Mouse (Mus musculus): Measurements from ENCODE around the gene Sit1. TPM values are rescaled to one million over a fixed set of nuclear protein-coding genes. Genes with fewer than 3 reads are reported as not detected.

The Sit1 gene
- polyA plus RNA-seq (2015; fragmentation: Nextera tagmentation; extraction: Ambion mirVana): not detected in 2 replicates

DNA sequence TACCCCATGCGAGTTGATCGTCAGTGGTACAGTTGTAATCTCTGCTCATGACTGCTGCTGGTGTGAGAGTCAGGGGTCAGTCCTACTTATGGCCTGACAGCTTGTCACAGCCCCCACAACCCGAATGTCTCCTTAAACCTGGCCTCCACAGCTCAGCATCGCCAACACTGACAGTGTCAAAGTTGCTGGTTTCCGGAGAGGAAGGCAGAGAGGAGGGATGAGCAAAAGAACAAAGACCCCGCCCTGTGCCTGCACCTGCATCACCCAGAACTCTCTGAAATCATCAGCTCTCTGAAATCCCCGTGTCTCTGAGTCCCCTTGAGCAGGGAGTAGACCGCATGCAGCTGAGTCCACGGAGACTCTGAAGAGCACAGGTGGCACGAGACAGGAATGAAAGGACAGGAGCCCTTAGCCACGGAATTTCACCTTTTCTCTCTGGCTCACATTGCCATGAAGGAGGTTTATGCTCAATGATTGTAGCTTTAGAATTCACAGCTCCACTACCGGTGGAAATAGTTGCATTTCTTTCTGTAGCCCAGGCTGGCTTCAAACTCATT, at the start of gene Sit1:
Sit1 (minus strand) TSS at position 200 of the 557 bp plus-strand sequence.
- WGBS: 62% methylated on average over 12 of the region's 12 CpGs
- no peak within 1 kb of the TSS for H3K9ac ChIP-seq
- H3K4me3 ChIP-seq: no peak within 1 kb of the TSS
- no peaks in the 10 kb centered on the region for H3K27me3 ChIP-seq (replicated peaks)
- no peaks in the 10 kb centered on the region for H3K36me3 ChIP-seq (replicated peaks)
- H3K4me2 ChIP-seq: no peak within 1 kb of the TSS
- no peaks in the 10 kb centered on the region for H3K9me3 ChIP-seq
- no peak within 1 kb of the TSS for H3K27ac ChIP-seq
- no peak for ATAC-seq (replicated peaks)
- no peaks in the 10 kb centered on the region for H3K4me1 ChIP-seq

DNA sequence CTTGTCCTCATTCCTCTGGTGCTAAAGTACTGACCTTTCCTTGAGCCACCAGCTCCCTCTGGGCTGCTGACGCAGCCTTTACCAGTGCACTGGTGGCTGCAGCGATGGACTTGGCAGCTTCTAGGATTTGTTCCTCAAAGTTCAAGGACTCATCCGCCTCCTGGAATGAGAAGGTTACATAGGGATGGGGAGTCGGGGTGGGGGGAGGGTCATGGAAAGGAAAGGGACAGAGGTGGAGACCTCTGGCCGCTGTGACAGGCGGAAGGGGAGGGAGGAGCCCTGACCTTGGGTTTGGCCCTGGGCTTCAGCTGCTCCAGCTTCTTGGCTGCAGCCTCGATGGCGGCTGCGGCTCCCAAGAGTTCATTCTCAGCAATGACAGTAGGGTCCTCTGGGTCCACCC, 49.7 kb upstream of the Sit1 start:
- H3K4me1 ChIP-seq: no peaks in the 10 kb centered on the region
- H3K27me3 ChIP-seq (replicated peaks): no peaks in the 10 kb centered on the region
- H3K4me2 ChIP-seq: no peak overlapping the region
- no peak for ATAC-seq (replicated peaks)
- H3K9me3 ChIP-seq: no peaks in the 10 kb centered on the region
- no peak overlapping the region for H3K4me3 ChIP-seq
- no peak overlapping the region for H3K27ac ChIP-seq
- no peak overlapping the region for H3K9ac ChIP-seq
- WGBS: 87% methylated on average over 9 of the region's 9 CpGs
- H3K36me3 ChIP-seq (replicated peaks): peaks cover 63% of the 10 kb centered on the region

DNA sequence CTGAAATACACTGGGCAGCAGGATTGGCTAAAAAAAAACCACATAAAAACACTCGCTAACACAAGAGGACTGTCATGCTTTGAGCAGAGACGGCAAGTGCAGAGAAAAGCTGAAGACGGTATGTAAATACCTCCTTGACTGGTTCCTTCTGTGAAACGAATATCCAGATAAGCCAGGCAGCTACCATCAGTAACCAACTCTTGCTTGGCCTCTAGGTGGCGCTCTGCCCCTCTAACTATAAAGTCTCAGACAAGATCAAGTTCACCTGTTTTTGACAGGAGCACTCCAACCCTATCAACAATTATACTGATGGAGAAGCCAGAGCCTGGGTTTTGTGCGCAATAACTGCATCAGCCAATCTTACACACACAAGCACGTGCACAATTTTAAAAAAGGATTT, 47.0 kb upstream of the Sit1 start:
- Histone ChIP-seq H3K4me1 (no peaks in the 10 kb centered on the region), H3K36me3 (replicated peaks) (peaks cover 37% of the 10 kb centered on the region), H3K4me3 (no peak overlapping the region), H3K4me2 (no peak overlapping the region), H3K27ac (no peak overlapping the region), H3K9ac (no peak overlapping the region), H3K9me3 (no peaks in the 10 kb centered on the region), H3K27me3 (replicated peaks) (peaks cover under 1% of the 10 kb centered on the region)
- 23% methylated on average over 7 of the region's 7 CpGs for WGBS
- ATAC-seq (replicated peaks): no peak

DNA sequence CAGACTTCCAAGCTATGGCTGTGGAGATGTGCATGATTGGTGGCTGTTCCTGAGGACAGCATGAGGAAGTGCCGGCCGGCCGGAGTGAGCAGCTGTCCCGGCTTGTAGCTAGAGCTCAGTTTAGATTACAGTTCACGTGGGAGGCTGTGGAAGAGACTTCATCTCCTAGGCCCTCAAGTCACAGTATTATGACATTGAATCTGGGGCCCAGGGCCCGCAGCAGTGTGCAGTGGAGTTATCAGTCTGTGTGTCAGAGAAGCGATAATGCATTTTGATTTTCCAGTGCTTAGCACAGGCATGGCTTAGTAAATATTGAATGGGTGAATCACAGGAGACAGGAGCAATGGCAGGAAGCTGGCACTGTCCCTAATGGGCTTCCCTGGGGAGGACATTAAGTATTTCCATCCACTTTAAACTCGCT, 46.6 kb upstream of the Sit1 start:
- H3K36me3 ChIP-seq (replicated peaks): peaks cover 32% of the 10 kb centered on the region
- H3K4me1 ChIP-seq: no peaks in the 10 kb centered on the region
- H3K27ac ChIP-seq: no peak overlapping the region
- 78% methylated on average over 8 of the region's 8 CpGs for WGBS
- no peak overlapping the region for H3K4me3 ChIP-seq
- H3K27me3 ChIP-seq (replicated peaks): peaks cover 5% of the 10 kb centered on the region
- H3K9ac ChIP-seq: no peak overlapping the region
- no peak for ATAC-seq (replicated peaks)
- no peak overlapping the region for H3K4me2 ChIP-seq
- H3K9me3 ChIP-seq: no peaks in the 10 kb centered on the region

DNA sequence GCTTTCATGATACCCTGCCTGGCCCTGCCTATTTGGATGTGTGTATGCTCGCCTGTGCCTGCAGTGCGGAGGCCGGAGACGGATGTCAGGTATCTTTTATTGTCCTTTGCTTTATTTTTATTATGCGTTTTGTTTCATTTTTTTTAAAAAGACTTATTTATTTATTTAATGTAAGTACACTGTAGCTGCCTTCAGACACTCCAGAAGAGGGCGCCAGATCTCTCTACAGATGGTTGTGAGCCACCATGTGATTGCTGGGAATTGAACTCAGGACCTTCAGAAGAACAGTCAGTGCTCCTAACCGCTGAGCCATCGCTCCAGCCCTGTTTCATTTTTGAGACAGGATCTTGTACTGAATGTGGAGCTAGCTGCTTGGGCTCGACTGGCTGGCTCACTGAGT, 45.0 kb upstream of the Sit1 start:
- WGBS: 76% methylated on average over 9 of the region's 9 CpGs
- Histone ChIP-seq H3K4me2 (no peak overlapping the region), H3K27ac (no peak overlapping the region), H3K27me3 (replicated peaks) (peaks cover 11% of the 10 kb centered on the region), H3K4me1 (peaks cover 14% of the 10 kb centered on the region), H3K9me3 (no peaks in the 10 kb centered on the region), H3K9ac (no peak overlapping the region), H3K36me3 (replicated peaks) (peaks cover 20% of the 10 kb centered on the region), H3K4me3 (no peak overlapping the region)
- no peak for ATAC-seq (replicated peaks)

DNA sequence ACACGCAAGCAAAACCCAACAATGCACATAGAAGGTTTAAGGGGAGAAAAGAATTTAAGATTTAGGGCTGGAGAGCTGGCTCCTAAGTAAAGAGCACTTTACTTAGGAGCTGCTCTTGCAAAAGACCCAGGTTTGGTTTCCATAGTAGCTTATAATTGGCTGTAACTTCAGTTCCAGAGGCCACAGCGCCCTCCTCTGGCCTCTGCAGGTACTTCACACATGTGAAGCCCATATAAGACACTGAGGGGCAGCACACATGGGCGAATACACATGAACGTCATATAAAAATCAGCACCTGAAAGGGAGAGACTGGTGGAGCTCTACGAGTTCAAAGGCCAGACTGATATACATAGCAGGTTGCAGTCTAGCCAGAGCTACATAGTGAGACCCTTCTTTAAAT, 44.3 kb upstream of the Sit1 start:
- Histone ChIP-seq H3K4me2 (no peak overlapping the region), H3K36me3 (replicated peaks) (peaks cover 14% of the 10 kb centered on the region; the same call in 1 of the 2 replicates), H3K27ac (no peak overlapping the region), H3K27me3 (replicated peaks) (peaks cover 17% of the 10 kb centered on the region), H3K4me3 (no peak overlapping the region), H3K9ac (no peak overlapping the region), H3K4me1 (peaks cover 17% of the 10 kb centered on the region), H3K9me3 (no peaks in the 10 kb centered on the region)
- 65% methylated on average over 5 of the region's 5 CpGs for whole genome bisulfite sequencing
- ATAC-seq (replicated peaks): no peak

DNA sequence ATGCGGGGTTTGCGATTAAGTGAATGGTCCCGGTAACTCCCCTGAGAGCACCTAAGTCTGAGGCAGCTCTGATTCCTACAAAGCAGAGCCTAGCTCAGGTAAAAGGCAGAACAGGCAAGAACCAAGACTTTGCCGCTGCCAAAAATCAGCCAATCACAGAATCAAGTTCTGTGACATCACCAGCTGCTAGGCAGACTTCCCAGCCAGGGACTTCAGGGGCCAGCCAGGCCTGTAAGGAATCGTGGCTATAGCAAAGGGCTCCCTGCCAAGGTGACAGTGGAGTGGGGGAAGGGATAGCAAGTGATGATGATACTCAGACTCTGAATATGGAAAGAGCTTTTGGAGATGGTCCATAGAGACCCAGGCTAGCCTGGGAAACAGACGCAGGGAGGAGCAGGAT, 36.4 kb upstream of the Sit1 start:
- WGBS: 13% methylated on average over 6 of the region's 6 CpGs
- H3K36me3 ChIP-seq (replicated peaks): no peaks in the 10 kb centered on the region
- H3K4me1 ChIP-seq: peaks cover 29% of the 10 kb centered on the region
- H3K9ac ChIP-seq: no peak overlapping the region
- H3K27me3 ChIP-seq (replicated peaks): peaks cover 23% of the 10 kb centered on the region
- H3K9me3 ChIP-seq: no peaks in the 10 kb centered on the region
- peak overlapping the region; percentile 39 for H3K4me2 ChIP-seq
- ATAC-seq (replicated peaks): peak; percentile 79
- H3K27ac ChIP-seq: no peak overlapping the region
- 0 out of 2 replicates have a peak overlapping the region, but pooled peaks have one; percentile 15 for H3K4me3 ChIP-seq

DNA sequence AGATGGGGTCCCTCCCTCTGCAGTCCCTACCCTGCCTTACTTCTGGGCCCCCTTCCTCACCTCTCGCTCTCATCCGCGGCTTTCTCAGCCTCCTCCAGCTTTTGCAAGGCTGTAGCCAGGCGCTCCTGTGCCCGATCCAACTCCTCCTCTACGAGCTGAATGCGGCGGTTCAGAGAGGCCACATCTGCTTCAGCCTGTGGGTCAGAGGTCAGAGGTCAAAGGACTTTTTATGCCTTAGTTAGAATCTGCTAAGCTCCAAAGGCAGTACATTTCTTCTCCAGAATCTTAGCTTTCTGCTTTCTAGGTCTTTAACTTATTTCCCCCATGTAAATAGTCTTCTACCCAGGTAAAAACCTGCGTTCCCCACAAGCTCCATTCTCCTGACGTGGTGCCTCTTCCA, 36.0 kb upstream of the Sit1 start:
- no peak for ATAC-seq (replicated peaks)
- H3K4me1 ChIP-seq: peaks cover 26% of the 10 kb centered on the region
- H3K36me3 ChIP-seq (replicated peaks): no peaks in the 10 kb centered on the region
- H3K4me3 ChIP-seq: 0 out of 2 replicates have a peak overlapping the region, but pooled peaks have one; percentile 15
- H3K27ac ChIP-seq: no peak overlapping the region
- peaks cover 19% of the 10 kb centered on the region for H3K27me3 ChIP-seq (replicated peaks)
- no peak overlapping the region for H3K9ac ChIP-seq
- WGBS: 18% methylated on average over 10 of the region's 10 CpGs
- no peaks in the 10 kb centered on the region for H3K9me3 ChIP-seq
- H3K4me2 ChIP-seq: peak overlapping the region; percentile 39

DNA sequence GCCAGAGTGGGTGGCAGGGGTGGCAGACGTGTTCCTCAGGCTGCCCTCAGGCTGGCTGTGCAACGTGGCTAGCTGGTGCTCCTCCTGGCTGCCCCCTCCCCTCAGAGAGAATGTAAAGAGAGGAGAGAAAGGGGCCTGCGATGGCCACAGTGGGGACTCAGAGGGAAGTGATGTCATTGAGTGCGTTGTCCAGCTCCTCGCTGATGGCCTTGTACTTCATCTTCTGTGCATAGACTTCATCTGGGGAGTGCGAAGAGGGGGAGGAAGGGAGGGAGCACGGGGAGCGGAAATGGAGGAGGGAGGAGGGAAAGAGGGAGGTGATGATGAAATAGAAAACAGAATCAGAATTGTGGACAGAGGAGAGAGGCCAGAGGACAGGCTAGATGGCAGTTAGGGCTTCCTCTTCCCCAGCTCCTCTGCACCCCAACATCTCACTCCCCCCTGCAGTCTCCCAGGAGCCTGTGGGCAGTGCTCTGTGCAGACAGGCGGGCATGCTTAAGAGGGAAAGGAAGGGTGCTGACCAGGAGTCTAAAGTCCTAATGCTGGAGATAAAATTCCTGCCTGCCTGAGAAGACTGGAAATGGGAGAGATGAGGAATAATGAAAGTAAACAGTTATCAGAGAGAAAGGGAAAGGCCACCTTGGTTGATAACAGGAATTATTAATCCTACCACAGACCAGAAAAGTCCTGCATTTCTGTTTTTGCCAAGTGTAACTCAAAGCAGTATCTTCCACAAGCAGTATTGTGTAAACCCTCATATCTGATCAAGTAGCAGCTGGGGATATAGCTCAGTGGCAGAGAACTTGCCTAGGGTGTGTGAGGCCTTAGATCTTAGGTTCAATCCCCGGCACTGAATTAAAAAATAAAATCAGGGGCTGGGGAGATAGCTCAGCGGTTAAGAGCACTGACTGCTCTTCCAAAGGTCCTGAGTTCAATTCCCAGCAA, 32.5 kb upstream of the Sit1 start:
- H3K4me2 ChIP-seq: no peak overlapping the region
- ATAC-seq (replicated peaks): no peak
- 79% methylated on average over 11 of the region's 11 CpGs for WGBS

DNA sequence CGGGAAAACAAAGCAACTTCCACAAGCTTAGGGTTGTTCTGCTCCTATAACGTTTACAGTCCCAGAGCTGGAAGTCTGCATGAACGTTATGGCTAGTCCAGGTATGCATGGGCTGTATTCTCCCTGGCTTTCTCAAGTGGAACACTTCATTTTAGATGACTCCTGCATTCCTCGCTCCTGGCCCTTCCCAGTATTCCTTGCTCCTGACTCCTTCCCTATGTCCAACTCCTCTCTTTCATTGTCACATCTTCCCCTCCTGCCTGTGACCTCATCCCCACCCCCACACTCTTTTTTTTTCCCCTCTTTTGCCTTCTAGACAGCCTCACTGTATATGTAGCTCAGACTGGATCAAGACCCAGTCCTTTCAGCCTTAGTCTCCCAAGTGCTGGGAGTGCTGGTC, 30.3 kb upstream of the Sit1 start:
- Histone ChIP-seq H3K9me3 (no peaks in the 10 kb centered on the region), H3K4me2 (no peak overlapping the region), H3K27ac (no peak overlapping the region), H3K9ac (no peak overlapping the region), H3K4me3 (no peak overlapping the region), H3K4me1 (peaks cover 3% of the 10 kb centered on the region; the same call in 1 of the 2 replicates), H3K27me3 (replicated peaks) (0 out of 2 replicates have a peak, but pooled peaks cover 2% of the 10 kb centered on the region), H3K36me3 (replicated peaks) (no peaks in the 10 kb centered on the region)
- no peak for ATAC-seq (replicated peaks)
- WGBS: 75% methylated on average over 4 of the region's 4 CpGs

More for the DNA sequence above, 32.5 kb upstream of the Sit1 start:
- H3K9me3 ChIP-seq: no peaks in the 10 kb centered on the region
- peaks cover 12% of the 10 kb centered on the region for H3K4me1 ChIP-seq
- H3K27ac ChIP-seq: no peak overlapping the region
- no peaks in the 10 kb centered on the region for H3K36me3 ChIP-seq (replicated peaks)
- no peak overlapping the region for H3K9ac ChIP-seq
- H3K4me3 ChIP-seq: no peak overlapping the region
- no peaks in the 10 kb centered on the region for H3K27me3 ChIP-seq (replicated peaks)

DNA sequence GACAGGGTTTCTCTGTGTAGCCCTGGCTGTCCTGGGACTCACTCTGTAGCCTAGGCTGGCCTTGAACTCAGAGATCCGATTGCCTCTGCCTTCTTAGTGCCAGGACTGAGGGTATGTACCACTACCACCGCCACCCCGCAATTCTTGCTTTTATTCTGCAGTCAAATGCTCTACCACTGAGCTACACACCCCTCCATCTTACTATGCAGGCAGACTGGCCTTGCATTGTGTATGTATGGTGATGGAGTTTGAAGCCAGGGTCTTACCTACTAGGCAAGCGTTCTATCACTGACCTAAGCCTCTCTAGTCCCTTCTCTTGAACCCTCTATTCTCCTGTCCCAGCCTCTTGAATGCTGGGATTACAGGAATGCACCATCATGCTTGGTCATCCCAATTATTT, 29.8 kb upstream of the Sit1 start:
- Histone ChIP-seq H3K4me2 (no peak overlapping the region), H3K9ac (no peak overlapping the region), H3K27me3 (replicated peaks) (0 out of 2 replicates have a peak, but pooled peaks cover 3% of the 10 kb centered on the region), H3K4me1 (peaks cover 8% of the 10 kb centered on the region; the same call in 1 of the 2 replicates), H3K36me3 (replicated peaks) (no peaks in the 10 kb centered on the region), H3K4me3 (no peak overlapping the region), H3K27ac (no peak overlapping the region), H3K9me3 (no peaks in the 10 kb centered on the region)
- 88% methylated on average over 4 of the region's 4 CpGs for WGBS
- no peak for ATAC-seq (replicated peaks)

DNA sequence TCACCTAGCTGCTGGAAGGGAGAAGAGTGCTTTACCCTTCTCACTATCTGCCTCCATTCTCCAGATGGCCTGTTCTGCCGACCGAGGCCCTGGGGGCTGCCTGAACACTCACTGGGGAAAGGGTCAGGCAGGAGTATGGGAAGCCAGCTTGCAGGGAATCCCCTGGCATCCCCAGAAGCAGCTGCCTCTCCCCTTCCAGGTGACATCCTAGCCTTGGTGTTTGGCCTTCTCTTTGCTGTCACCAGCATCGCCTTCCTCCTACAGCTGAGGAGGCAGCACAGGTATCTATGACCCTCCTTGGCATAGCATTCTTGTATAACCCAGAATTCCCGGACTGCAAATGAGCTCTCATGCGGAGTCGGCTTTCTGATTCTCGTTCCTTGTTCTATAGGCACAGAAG, 29.1 kb upstream of the Sit1 start:
- 71% methylated on average over 7 of the region's 7 CpGs for WGBS
- H3K4me3 ChIP-seq: no peak overlapping the region
- no peak overlapping the region for H3K27ac ChIP-seq
- no peak overlapping the region for H3K4me2 ChIP-seq
- peaks cover 10% of the 10 kb centered on the region; the same call in 1 of the 2 replicates for H3K4me1 ChIP-seq
- H3K36me3 ChIP-seq (replicated peaks): no peaks in the 10 kb centered on the region
- H3K27me3 ChIP-seq (replicated peaks): 0 out of 2 replicates have a peak, but pooled peaks cover 3% of the 10 kb centered on the region
- H3K9me3 ChIP-seq: no peaks in the 10 kb centered on the region
- no peak overlapping the region for H3K9ac ChIP-seq
- no peak for ATAC-seq (replicated peaks)
